Mouse (Mus musculus): ENCODE results near the gene Sptbn2.
A peak's percentile ranks its signal among the peaks of the same experiment; 100 is the strongest.

Sptbn2 gene

GRCm38 (mm10) chr19:4772785-4773184, 61.8 kb downstream of the Sptbn2 start:
- DNase-seq (ENCODE audit: extremely low read depth, low read depth) = no peak

- no peak for DNase-seq (ENCODE audit: extremely low read depth, low read depth)
Observed at GRCm38 (mm10) chr19:4782891-4783290, 71.9 kb downstream of the Sptbn2 start.

GRCm38 (mm10) chr19:4785206-4785605, 74.2 kb downstream of the Sptbn2 start:
- DNase-seq (ENCODE audit: extremely low read depth, low read depth) = no peak

GRCm38 (mm10) chr19:4786313-4786712, 75.3 kb downstream of the Sptbn2 start:
- DNase-seq (ENCODE audit: extremely low read depth, low read depth) = no peak

- no peak for DNase-seq (ENCODE audit: extremely low read depth, low read depth)
Observed at GRCm38 (mm10) chr19:4793281-4793830, 82.4 kb downstream of the Sptbn2 start.

- peak; percentile 99 for DNase-seq (ENCODE audit: extremely low read depth, low read depth)
Observed at GRCm38 (mm10) chr19:4793831-4794422, 83.0 kb downstream of the Sptbn2 start, which contains the start of gene Rbm4. Gene Rbm4 (minus strand): TSS chr19:4793901.

- DNase-seq (ENCODE audit: extremely low read depth, low read depth) = no peak
Observed at GRCm38 (mm10) chr19:4795929-4796328, 85.0 kb downstream of the Sptbn2 start.

- DNase-seq (ENCODE audit: extremely low read depth, low read depth) = no peak
Observed at GRCm38 (mm10) chr19:4797846-4798245, 86.9 kb downstream of the Sptbn2 start.

- no peak for DNase-seq (ENCODE audit: extremely low read depth, low read depth)
Observed at GRCm38 (mm10) chr19:4799083-4799482, 88.1 kb downstream of the Sptbn2 start.
